Mouse (Mus musculus): ENCODE measurements around the gene Naa11. TPM values are rescaled to one million over a fixed set of nuclear protein-coding genes. Genes with fewer than 3 reads are reported as not detected.

The Naa11 gene
- polyA plus RNA-seq (2011; ENCODE audit: insufficient read depth, insufficient read length, low replicate concordance, missing spikeins): not detected in 2 replicates

GRCm38 (mm10) chr5:97392160-97392559 is at the start of gene Naa11:
Gene Naa11 (minus strand): TSS chr5:97392379.
- no peak within 1 kb of the TSS for H3K27ac ChIP-seq (ENCODE audit: control insufficient read depth, insufficient read depth, low read depth, low read length, poor library complexity)
- WGBS: 90% methylated on average over 23 of the region's 23 CpGs
- no peaks in the 10 kb centered on the region; the same call in 1 of the 2 replicates for H3K4me1 ChIP-seq (ENCODE audit: control insufficient read depth, insufficient read depth, low read length)
- TF ChIP-seq POLR2A (IDR thresholded peaks at IDR 0.05; ENCODE audit: borderline replicate concordance, control insufficient read depth, low read depth, low read length): no peak
- no peak within 1 kb of the TSS for H3K4me3 ChIP-seq (replicated peaks; ENCODE audit: control insufficient read depth, low read depth, low read length)

DNA sequence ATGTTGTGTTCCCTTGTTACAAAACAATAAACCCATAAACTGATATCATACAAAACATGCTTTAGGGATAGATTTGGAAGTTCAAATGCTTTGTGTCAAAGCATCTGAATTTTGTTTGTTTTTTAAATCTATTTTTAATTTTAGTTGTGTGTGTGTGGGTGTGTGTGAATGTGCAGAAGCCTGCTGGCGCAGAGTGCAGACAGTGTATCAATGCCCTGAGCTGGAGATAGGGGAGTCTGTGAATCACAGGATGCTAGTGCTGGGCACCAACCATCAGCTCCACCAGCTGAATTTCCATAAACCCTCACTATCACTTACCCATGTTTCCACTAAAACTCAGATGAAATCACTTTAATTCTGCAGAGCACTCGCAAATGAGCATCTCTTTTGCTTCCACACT is 40.3 kb upstream of the Naa11 start:
- TF ChIP-seq CTCF (IDR thresholded peaks at IDR 0.05; ENCODE audit: control insufficient read depth, insufficient read depth, low read length) (no peak), POLR2A (IDR thresholded peaks at IDR 0.05; ENCODE audit: borderline replicate concordance, control insufficient read depth, low read depth, low read length) (no peak)
- WGBS: 79% methylated on average over 2 of the region's 2 CpGs
- no peak overlapping the region for H3K4me3 ChIP-seq (replicated peaks; ENCODE audit: control insufficient read depth, low read depth, low read length)
- no peaks in the 10 kb centered on the region for H3K4me1 ChIP-seq (ENCODE audit: control insufficient read depth, insufficient read depth, low read length)
- H3K27ac ChIP-seq (ENCODE audit: control insufficient read depth, insufficient read depth, low read depth, low read length, poor library complexity): no peak overlapping the region

DNA sequence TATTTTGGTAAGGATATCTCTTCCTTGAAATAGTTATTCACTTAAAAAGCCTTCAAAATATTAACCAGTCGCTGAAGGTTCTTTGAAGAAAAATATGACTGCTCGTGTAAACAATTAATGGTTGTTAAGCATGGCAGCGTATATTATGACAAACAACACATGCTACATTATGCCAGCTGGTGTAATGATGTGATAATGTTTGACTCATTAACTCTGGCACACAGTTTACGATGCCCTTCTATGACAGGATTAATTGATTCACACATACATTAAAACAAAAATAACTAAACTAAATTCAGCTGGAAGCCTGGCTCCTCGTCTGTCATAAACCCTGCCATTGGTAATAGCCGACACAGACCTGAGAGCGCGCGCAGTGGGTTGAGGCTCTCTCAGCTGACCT is 37.8 kb upstream of the Naa11 start:
- WGBS: 80% methylated on average over 9 of the region's 9 CpGs
- Histone ChIP-seq H3K4me3 (replicated peaks; ENCODE audit: control insufficient read depth, low read depth, low read length) (no peak overlapping the region), H3K27ac (ENCODE audit: control insufficient read depth, insufficient read depth, low read depth, low read length, poor library complexity) (no peak overlapping the region), H3K4me1 (ENCODE audit: control insufficient read depth, insufficient read depth, low read length) (no peaks in the 10 kb centered on the region)
- TF ChIP-seq CTCF (IDR thresholded peaks at IDR 0.05; ENCODE audit: control insufficient read depth, insufficient read depth, low read length) (no peak), POLR2A (IDR thresholded peaks at IDR 0.05; ENCODE audit: borderline replicate concordance, control insufficient read depth, low read depth, low read length) (no peak)

- no peak overlapping the region for H3K4me3 ChIP-seq (replicated peaks; ENCODE audit: control insufficient read depth, low read depth, low read length)
- TF ChIP-seq POLR2A (IDR thresholded peaks at IDR 0.05; ENCODE audit: borderline replicate concordance, control insufficient read depth, low read depth, low read length) (no peak), CTCF (IDR thresholded peaks at IDR 0.05; ENCODE audit: control insufficient read depth, insufficient read depth, low read length) (no peak)
- 75% methylated on average over 2 of the region's 2 CpGs for WGBS
- H3K4me1 ChIP-seq (ENCODE audit: control insufficient read depth, insufficient read depth, low read length): no peaks in the 10 kb centered on the region
- no peak overlapping the region for H3K27ac ChIP-seq (ENCODE audit: control insufficient read depth, insufficient read depth, low read depth, low read length, poor library complexity)
Observed at GRCm38 (mm10) chr5:97421669-97422068, 29.5 kb upstream of the Naa11 start.

GRCm38 (mm10) chr5:97417185-97417584 is 25.0 kb upstream of the Naa11 start:
- TF ChIP-seq POLR2A (IDR thresholded peaks at IDR 0.05; ENCODE audit: borderline replicate concordance, control insufficient read depth, low read depth, low read length) (no peak), CTCF (IDR thresholded peaks at IDR 0.05; ENCODE audit: control insufficient read depth, insufficient read depth, low read length) (no peak)
- Histone ChIP-seq H3K4me3 (replicated peaks; ENCODE audit: control insufficient read depth, low read depth, low read length) (no peak overlapping the region), H3K4me1 (ENCODE audit: control insufficient read depth, insufficient read depth, low read length) (no peaks in the 10 kb centered on the region; the same call in 1 of the 2 replicates), H3K27ac (ENCODE audit: control insufficient read depth, insufficient read depth, low read depth, low read length, poor library complexity) (no peak overlapping the region)
- 70% methylated on average over 2 of the region's 2 CpGs for WGBS

GRCm38 (mm10) chr5:97415837-97416236 is 23.7 kb upstream of the Naa11 start:
- H3K4me1 ChIP-seq (ENCODE audit: control insufficient read depth, insufficient read depth, low read length): no peaks in the 10 kb centered on the region; the same call in 1 of the 2 replicates
- WGBS: 74% methylated on average over 6 of the region's 6 CpGs
- TF ChIP-seq CTCF (IDR thresholded peaks at IDR 0.05; ENCODE audit: control insufficient read depth, insufficient read depth, low read length) (no peak), POLR2A (IDR thresholded peaks at IDR 0.05; ENCODE audit: borderline replicate concordance, control insufficient read depth, low read depth, low read length) (no peak)
- H3K4me3 ChIP-seq (replicated peaks; ENCODE audit: control insufficient read depth, low read depth, low read length): no peak overlapping the region
- no peak overlapping the region for H3K27ac ChIP-seq (ENCODE audit: control insufficient read depth, insufficient read depth, low read depth, low read length, poor library complexity)

DNA sequence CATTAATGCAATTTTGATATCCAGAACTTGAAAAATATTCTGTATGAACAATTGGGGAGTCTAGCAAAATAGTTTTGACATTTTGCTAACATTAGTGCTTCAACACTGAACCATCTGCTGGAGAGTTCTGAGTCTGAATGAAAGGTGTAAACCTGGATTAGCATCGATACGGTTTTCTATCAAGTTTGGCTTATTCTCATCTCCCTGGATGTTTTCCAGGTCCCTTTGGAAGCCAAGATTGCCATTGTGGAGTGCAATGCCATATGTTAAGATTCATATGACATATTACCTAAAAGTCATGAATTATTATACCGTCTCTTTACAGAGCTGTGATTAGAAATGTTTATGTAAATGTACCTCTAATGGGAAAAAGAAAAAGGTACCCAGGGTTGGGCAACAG is 21.5 kb upstream of the Naa11 start:
- no peak overlapping the region for H3K4me3 ChIP-seq (replicated peaks; ENCODE audit: control insufficient read depth, low read depth, low read length)
- H3K4me1 ChIP-seq (ENCODE audit: control insufficient read depth, insufficient read depth, low read length): no peaks in the 10 kb centered on the region; the same call in 1 of the 2 replicates
- TF ChIP-seq POLR2A (IDR thresholded peaks at IDR 0.05; ENCODE audit: borderline replicate concordance, control insufficient read depth, low read depth, low read length) (no peak), CTCF (IDR thresholded peaks at IDR 0.05; ENCODE audit: control insufficient read depth, insufficient read depth, low read length) (no peak)
- no peak overlapping the region for H3K27ac ChIP-seq (ENCODE audit: control insufficient read depth, insufficient read depth, low read depth, low read length, poor library complexity)
- WGBS: 85% methylated on average over 3 of the region's 3 CpGs

DNA sequence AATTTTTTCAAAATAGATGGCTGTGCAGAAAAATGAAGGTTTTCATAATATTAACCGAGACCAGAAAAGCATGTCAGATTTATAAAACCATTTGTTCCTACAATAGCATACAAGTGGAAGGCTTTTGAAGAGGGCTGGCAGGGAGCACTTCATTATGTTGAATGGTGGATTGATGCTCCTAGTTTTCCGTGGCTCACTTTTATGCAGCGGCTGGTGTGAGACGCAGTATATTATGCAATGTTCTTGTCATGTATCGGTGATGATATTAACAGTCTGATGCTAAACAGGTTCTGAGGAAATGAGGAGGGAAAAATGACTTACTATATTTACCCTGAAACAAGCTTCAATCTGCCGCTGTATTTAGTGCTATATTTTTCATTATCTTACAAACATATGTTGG is 18.0 kb upstream of the Naa11 start:
- H3K27ac ChIP-seq (ENCODE audit: control insufficient read depth, insufficient read depth, low read depth, low read length, poor library complexity): no peak overlapping the region
- TF ChIP-seq CTCF (IDR thresholded peaks at IDR 0.05; ENCODE audit: control insufficient read depth, insufficient read depth, low read length): no peak
- TF ChIP-seq POLR2A (IDR thresholded peaks at IDR 0.05; ENCODE audit: borderline replicate concordance, control insufficient read depth, low read depth, low read length): no peak
- no peaks in the 10 kb centered on the region for H3K4me1 ChIP-seq (ENCODE audit: control insufficient read depth, insufficient read depth, low read length)
- H3K4me3 ChIP-seq (replicated peaks; ENCODE audit: control insufficient read depth, low read depth, low read length): no peak overlapping the region
- WGBS: 89% methylated on average over 6 of the region's 6 CpGs

- H3K4me1 ChIP-seq (ENCODE audit: control insufficient read depth, insufficient read depth, low read length): no peaks in the 10 kb centered on the region
- WGBS: 73% methylated on average over 4 of the region's 4 CpGs
- H3K27ac ChIP-seq (ENCODE audit: control insufficient read depth, insufficient read depth, low read depth, low read length, poor library complexity): no peak overlapping the region
- H3K4me3 ChIP-seq (replicated peaks; ENCODE audit: control insufficient read depth, low read depth, low read length): no peak overlapping the region
- TF ChIP-seq POLR2A (IDR thresholded peaks at IDR 0.05; ENCODE audit: borderline replicate concordance, control insufficient read depth, low read depth, low read length): no peak
- TF ChIP-seq CTCF (IDR thresholded peaks at IDR 0.05; ENCODE audit: control insufficient read depth, insufficient read depth, low read length): no peak
Observed at GRCm38 (mm10) chr5:97409234-97409704, 17.1 kb upstream of the Naa11 start.

All from bone marrow, adult 2 months (tissue).